Mouse (Mus musculus) A20 (cell line): ENCODE data around the gene Timm8b.
"Not testable (repeated sequence)": the region's sequence is repeated elsewhere in the genome, so short reads cannot be mapped to it uniquely, and the experiment has no call there.

ENCODE experiments used
- DNase-seq: peaks from one replicate; pipeline ENCODE4 v3.0.0-alpha.2; 2011; ENCODE audit warnings: low read depth, low spot score

The Timm8b gene

DNA sequence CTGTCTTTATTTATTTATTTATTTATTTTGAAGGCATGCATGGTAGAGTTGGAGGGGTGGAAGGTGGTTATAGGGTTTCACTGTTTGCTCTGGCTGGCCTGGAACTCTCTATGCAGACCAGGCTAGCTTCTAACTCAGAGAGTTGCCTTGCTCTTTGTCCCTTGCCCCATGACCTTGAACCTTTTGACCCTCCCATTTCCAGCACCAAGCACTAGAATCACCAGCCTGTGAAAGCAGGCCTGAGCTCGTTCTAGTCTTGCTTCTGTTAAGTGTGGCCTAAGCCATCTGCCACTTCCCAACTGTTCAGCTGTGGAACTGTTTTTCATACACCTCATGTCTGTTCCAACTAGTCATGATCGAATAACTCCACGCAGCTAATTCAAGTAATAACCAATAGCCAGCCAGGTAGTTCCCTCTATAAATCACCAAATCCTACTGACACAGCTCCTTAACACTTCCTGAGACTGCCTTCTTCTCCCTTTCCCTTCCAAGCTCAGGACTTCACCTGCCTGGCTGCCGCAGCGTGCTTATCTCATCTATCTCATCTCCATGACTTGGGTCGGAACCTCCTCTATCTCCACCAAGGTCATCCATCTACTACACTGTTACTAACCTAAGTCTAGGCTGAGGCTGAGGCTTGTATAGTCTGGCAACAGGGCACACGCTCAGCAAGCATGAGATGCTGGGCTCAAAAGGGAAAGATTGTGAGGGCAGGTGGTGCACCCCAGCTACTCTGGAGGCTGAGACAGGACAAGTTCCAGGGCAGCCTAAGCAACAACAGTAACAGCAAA is 1.5 kb upstream of the Timm8b start:
- DNase-seq = peak; percentile 34

DNA sequence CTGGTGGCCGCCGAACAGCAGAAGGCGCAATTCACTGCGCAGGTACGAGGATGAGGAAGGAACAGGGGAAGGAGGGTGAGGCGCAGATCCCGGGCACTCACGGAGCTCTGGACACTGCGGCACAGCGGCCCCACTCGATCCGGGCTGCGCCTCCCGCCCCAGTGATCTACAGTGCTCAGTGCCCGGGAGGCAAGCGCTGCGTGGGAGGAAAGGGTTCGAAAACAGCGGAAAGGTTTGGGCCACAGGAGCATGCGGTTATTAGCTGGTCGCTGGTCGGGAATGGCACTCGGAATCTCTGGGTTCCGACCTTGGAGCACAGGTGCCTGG is 251 bp downstream of the Timm8b start:
- DNase-seq = no peak

DNA sequence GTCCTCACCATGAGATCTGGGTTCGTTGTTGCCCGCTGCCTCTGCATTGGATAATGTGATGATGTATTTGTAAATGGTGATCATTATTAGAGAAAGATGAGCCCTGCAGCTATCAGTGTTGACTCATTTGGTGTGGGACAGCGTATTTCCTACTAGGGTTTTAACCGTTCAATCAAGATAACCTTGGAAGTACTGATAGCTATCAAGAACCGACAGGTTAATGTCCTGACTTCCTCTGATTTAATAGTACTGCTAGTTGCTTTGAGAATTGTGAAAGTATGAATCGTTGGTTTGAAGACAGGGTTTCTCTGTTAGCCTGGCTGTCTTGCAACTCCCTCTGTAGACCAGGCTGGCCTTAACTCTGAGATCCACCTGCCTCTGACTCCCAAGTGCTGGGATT is 628 bp downstream of the Timm8b start:
- no peak for DNase-seq

DNA sequence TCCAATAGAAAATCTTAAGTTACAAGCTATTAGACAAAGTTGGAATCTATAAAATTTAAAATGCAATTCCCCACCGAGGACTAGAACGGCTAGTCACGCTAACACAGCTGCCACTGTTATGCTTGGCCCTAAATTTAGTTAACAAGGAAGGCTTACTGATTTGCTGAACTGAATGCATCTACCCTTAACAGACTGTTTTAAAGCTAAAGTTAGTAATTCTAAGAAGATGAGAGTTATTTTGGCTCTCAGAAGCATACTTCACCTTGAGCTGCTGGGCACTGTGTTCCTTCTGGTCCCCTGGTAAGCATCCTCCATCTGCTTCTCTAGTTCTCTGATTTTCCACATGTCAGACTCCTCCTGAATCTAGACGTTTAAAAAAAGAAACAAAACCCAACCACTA is 8.4 kb downstream of the Timm8b start:
- no peak for DNase-seq

DNA sequence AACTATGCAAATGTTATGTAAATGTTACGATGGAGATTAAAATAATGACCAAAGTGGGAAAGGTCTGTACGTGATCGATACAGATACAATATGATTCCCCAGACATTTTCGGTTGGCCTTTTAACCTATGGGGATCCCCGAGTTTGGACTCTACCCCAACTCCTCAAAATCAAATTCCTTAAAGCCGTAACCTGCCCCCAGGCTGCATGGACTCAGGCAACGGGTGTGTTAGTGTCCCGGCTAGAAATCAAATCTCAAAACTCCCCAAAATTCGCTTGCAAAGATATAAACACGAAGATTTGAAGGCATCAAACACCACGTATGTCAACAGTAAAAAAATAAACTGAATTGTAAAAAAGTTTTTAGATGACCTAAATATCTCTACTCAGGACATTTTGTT is 12.5 kb downstream of the Timm8b start:
- DNase-seq = peak; percentile 37

DNA sequence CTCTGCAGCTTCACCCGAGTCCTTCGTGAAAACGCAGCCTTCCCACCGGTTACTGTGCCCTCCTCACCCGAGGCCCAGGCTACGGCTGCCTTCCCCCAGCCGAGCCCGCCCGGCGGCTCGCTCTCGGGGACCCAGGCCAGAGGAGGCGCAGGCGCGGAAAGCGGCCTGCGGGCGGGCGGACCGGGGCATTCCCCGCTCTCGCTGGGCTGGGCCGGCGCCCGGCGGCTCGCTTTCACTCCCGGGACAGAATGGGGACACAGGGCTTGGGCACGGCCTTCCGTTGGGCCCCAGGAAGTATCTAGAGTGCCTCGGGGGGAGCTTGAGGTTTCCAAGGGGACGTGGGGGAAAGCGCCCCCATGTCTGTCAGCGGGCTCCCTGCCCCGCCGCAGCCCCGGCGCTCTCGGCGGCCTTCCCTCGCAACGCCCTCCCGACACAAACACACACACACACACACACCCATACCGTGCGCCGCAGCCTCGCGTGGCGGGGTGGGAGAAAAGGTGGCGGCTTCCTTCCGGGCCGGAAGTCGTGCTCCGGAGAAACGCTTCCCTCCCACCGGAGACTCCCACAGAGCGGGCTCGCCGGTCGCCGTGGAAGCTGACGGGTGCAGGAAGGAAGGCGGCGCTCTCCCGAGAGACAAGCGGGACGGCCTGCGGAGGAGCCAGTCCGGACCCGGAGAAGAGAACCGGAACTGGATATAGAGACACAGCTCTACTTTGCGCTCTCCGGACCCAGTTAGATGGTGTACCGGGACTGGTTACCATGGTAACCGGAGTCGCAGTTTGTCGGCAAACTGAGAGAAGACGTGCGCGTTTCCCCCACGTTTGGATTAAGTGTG is 13.3 kb downstream of the Timm8b start, which contains the start of the genes Pih1d2 and Nkapd1:
TSS of gene Pih1d2 (plus strand) at position 556 of the 838 bp plus-strand sequence.
TSS of gene Nkapd1 (minus strand) at position 699 of the 838 bp plus-strand sequence.
- peak; percentile 96 for DNase-seq

DNA sequence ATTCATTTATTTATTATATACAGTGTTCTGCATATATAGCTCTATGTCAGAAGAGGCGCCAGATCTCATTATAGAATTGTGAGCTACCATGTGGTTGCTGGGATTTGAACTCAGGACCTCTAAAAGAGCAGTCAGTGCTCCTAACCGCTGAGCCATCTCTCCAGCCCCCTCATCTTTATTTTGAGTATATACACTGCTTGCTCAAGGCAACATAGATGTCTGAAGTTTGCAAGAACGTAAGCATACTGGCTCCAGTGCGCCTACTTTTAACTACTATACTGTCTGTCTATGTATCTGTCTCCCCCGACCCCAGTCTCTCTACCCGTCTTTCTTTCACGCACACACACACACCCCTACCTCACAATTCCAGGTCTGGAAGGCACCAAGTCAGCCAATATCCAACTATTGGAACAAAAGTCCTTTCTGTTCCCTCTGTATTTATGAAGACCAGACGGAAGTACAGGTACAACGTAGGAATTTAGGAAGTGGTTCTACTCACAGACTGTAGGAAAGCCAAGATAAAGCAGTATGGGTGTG is 14.2 kb downstream of the Timm8b start:
- DNase-seq = no peak

DNA sequence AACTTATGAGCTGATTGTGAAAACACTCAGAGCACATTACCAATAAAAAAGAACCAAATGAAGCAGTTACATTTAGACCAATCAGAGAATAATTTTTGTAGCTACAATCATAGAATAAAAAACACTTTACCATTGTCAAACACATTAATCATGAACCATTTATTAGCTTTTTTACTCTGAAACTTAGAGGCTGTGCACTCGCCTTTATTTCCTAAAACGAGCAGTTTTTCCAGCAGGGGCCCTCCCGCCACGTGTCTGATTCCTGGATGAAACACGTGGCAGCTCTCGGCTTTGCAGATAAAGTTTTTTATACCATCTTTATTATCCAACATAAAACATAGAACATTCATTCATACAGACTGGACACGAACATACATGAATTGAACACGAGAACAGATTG is 27.2 kb downstream of the Timm8b start:
- not testable (repeated sequence) for DNase-seq

DNA sequence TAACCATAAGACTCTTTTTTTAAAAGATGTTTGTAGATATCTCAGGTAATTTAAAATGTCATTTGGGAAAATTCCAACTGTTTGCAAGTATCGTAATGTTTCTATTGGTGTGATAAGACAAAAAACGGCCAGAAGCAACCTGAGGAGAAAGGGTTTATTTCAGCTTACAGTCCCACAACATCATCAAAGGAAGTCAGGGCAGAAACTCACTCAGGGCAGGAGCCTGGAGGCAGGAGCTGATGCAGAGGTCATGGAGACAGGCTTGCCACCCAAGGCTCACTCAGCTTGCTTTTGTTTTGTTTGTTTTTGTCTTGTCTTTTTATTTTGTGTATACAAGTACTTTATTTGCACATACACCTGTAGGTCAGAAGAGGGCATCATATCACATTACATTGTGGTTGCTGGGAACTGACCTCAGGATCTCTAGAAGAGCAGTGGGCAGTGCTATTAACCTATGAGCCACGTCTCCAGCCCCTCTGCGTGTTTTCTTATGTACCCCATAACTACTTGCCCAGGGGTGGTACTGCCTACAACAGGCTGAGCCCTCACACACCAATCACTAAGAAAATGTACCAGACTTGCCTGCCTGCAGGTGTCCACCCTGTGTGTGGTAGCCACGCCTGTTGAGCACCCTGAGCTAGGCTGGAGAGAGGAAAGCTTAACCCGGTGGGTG is 28.4 kb downstream of the Timm8b start:
- peak; percentile 16 for DNase-seq

DNA sequence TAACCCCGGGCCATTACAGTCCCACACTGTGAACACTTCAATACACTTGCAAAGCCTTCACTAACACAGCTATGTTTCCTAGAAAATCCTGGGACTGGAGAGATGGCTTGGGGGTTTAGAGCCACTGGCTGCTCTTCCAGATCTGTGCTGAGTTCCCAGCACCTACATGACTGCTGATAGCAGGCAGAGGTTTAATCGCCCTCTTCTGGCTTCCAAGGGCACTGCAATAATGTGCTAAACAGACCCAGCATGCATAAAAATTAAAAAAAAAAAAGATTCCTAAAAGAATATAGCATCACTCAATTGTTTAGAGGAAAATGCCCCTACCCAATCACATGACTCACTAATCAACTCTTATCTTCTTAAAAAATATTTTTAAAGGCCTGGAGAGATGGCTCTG is 29.3 kb downstream of the Timm8b start:
- DNase-seq = peak; percentile 42

DNA sequence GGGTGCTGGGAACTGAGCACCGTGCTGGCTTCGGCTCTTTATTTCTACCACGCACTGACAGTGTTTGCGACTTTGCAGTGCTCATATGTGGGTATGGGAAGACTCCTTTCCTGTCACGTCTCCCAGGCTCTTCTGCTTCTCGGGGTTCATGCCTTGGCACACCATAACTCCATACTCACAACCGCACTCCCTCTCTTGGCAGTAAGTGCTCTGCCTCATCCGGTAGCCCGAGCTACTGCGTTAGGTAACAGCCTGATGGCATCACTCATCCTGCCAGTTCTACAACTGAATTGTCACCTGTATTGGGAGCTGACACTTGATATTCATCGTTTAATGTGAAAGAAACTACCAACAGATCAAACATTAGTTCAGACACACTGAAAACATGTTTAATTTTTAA is 30.6 kb downstream of the Timm8b start:
- DNase-seq = no peak

DNA sequence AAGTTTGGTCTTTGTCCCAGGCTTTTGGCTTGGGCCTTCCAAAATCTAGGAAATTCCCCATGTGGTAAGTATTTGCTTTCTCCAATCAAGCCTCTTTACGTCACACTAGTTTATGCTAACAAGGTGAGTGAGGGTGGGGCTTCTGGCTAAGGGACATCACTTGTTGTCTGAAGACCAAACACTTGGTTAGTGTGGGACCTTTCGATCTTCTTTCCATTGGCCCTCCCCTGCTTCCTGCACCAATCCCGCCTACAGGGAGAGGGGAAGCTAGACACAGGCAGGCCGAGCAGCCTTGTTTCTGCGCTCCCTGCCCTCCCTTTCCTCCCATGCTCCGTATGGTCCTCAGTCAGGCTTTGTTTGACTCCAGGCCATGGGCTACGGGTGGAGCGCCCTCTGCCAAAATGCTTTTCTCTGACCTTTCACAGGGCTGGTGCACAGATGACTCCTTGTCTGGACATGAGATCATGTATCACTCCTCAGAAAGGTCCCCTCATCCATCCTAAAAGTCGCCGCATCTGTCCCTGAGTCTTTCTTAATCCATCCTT is 43.2 kb downstream of the Timm8b start:
- DNase-seq = no peak

DNA sequence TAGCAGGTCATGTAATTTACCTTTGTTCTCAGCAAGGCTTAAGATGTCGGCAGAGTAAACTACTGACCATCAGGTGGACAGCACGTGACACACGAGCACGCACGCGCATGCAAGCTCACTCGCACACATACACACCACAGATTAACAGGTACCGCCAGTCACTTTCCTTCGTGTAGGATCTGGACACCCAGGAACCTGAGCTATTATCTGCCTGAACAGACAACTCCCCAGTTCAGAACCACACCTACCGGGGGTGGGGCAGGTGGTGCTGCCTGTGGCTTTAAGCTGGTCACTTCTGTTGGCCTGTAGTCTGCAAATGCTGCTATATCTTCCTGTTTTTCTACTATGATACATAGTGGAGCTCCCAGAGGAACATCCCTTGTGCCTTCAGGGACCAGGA is 46.8 kb downstream of the Timm8b start:
- DNase-seq = no peak
